Mouse (Mus musculus) hindbrain, embryonic 12.5 days (tissue): ENCODE measurements at regions not wholly inside any gene's neighbourhood (a gene's known extent, or its start where the extent isn't known, plus 50 kb on each side); places are given as distances from the start of the nearest gene placed in this dataset.

Source experiments
- ATAC-seq: fragments of 200-750 bp; cut with Nextera tagmentation; 2 replicates; pipeline ENCODE4 v1.8.0; 2017; ENCODE audit warnings: moderate TSS enrichment; ENCODE audit not compliant: low FRiP score
- H3K27ac ChIP-seq: fragments of 300-500 bp; sonication (generic); 2 replicates; pipeline ENCODE4 v1.5.1; 2016; ENCODE audit warnings: mild to moderate bottlenecking
- H3K27me3 ChIP-seq: fragments of 300-500 bp; sonication (generic); 2 replicates; pipeline ENCODE4 v1.6.1; 2016; ENCODE audit warnings: mild to moderate bottlenecking
- H3K36me3 ChIP-seq: fragments of 300-500 bp; sonication (generic); 2 replicates; pipeline ENCODE4 v1.6.1; 2016; ENCODE audit warnings: mild to moderate bottlenecking
- H3K4me1 ChIP-seq: fragments of 300-500 bp; sonication (generic); 2 replicates; pipeline ENCODE4 v1.6.1; 2016
- H3K4me2 ChIP-seq: fragments of 300-500 bp; sonication (generic); replicated peaks from 2 replicates; pipeline ENCODE4 v1.6.1; 2016; ENCODE audit warnings: mild to moderate bottlenecking
- H3K4me3 ChIP-seq: fragments of 300-500 bp; sonication (generic); 2 replicates; pipeline ENCODE4 v1.5.1; 2016; ENCODE audit warnings: mild to moderate bottlenecking
- H3K9ac ChIP-seq: fragments of 300-500 bp; sonication (generic); 2 replicates; pipeline ENCODE4 v1.6.1; 2016; ENCODE audit warnings: mild to moderate bottlenecking, moderate library complexity
- H3K9me3 ChIP-seq: fragments of 300-500 bp; sonication (generic); replicated peaks from 2 replicates; pipeline ENCODE4 v1.6.1; 2016; ENCODE audit warnings: mild to moderate bottlenecking
- WGBS: fragments of 180-500 bp; shearing (Covaris S2); methylation state at CpG from one replicate; pipeline ENCODE4 v1.1.7; 2016; 5-methylcytosine and 5-hydroxymethylcytosine counted together

DNA sequence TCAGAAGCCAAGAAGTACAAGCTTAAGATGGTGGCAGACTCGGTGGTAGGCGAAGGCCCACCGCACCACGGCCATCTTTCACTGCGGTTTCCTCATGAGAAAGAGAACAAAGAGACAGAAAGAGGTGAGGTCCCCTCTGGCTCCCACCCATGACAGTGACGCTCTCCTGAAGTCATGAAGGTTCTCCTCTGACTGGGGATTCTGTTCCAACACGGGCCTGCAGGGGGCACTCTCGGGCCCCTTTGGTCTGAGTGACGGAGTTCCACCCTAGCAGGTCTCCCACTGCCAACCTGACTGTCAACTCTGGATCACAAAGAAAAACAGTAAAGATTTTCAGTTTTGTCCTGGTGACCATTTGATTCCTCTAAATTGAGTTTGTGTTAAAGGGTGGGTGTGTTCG is 182.9 kb upstream of the Ipo5 start:
- peaks cover 8% of the 10 kb centered on the region for H3K4me1 ChIP-seq
- no peak for ATAC-seq
- WGBS, result 83% methylated on average over 10 of the region's 10 CpGs
- H3K4me2 ChIP-seq, result no peak overlapping the region
- H3K9me3 ChIP-seq, result no peaks in the 10 kb centered on the region
- H3K27ac ChIP-seq, result no peak overlapping the region
- no peaks in the 10 kb centered on the region for H3K27me3 ChIP-seq
- no peak overlapping the region for H3K9ac ChIP-seq
- H3K4me3 ChIP-seq, result no peak overlapping the region
- H3K36me3 ChIP-seq, result no peaks in the 10 kb centered on the region

DNA sequence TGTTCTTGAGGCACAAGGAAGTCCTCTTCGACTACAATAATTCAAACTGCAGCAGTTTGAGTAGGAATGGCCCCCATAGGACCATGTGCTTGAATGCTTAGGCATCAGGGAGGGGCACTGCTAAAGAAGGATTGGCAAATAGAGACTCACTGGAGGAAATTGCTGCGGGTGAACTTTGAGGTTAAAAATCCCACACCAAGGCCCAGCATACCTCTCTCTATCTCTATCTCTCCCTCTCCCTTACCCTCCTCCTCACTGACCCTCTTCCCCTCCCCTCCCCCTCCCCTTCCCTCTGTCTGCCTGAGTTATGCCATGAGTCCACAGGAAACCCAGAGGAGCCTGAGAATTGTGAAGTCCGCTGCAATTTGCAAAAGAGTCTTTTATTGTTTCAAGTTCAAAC is 180.8 kb upstream of the Ipo5 start:
- Histone ChIP-seq H3K36me3 (no peaks in the 10 kb centered on the region), H3K4me3 (no peak overlapping the region), H3K9ac (no peak overlapping the region), H3K27ac (no peak overlapping the region), H3K9me3 (no peaks in the 10 kb centered on the region), H3K27me3 (no peaks in the 10 kb centered on the region), H3K4me1 (peaks cover 8% of the 10 kb centered on the region), H3K4me2 (no peak overlapping the region)
- 54% methylated on average over 3 of the region's 3 CpGs for WGBS
- ATAC-seq, result no peak

GRCm38 (mm10) chr14:120731679-120732281 is 179.2 kb upstream of the Ipo5 start:
- Histone ChIP-seq H3K27me3 (no peaks in the 10 kb centered on the region), H3K4me3 (no peak overlapping the region), H3K9ac (no peak overlapping the region), H3K4me1 (peaks cover 8% of the 10 kb centered on the region), H3K9me3 (no peaks in the 10 kb centered on the region), H3K36me3 (no peaks in the 10 kb centered on the region), H3K4me2 (no peak overlapping the region), H3K27ac (no peak overlapping the region)
- 53% methylated on average over 7 of the region's 7 CpGs for WGBS
- no peak for ATAC-seq

DNA sequence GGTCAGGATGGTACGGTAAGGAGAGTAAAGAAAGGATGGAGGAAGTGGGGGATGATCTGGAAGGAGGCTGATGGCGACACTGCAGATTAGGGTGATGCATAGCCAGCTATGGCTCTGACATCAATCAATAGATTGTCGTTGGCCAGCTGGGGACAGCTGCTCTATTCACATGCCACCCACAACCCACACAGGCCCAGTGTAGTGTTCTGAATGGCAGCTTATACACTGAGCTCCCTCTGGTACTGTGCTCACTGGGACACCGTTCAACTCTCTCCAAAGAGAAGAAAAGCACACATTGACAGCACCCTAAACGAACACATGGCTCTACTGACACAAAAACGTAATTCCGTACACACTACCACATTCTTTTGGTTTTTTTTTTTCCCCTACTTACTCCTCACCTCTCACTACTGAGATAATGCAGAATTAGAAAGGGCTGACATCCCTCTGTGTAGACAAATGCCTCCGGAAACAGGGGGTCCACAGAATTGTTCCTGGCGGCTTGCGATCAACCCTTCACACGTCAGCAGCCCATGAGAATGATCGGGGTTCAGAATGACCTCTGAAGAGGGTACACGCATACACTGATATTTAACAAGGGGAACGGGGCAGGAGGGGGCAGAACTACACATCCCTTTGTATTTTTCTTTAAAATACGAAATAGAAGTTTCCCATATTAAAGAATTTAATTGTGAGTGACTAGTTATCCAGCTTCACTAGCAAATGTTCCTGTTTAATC is 178.5 kb upstream of the Ipo5 start:
- H3K36me3 ChIP-seq, result no peaks in the 10 kb centered on the region
- ATAC-seq, result peak; percentile 54; the same call in 1 of the 2 replicates
- peaks cover 8% of the 10 kb centered on the region for H3K4me1 ChIP-seq
- H3K27me3 ChIP-seq, result no peaks in the 10 kb centered on the region
- 68% methylated on average over 15 of the region's 15 CpGs for WGBS
- H3K9me3 ChIP-seq, result no peaks in the 10 kb centered on the region
- no peak overlapping the region for H3K9ac ChIP-seq
- no peak overlapping the region for H3K4me2 ChIP-seq
- H3K27ac ChIP-seq, result no peak overlapping the region
- no peak overlapping the region for H3K4me3 ChIP-seq

GRCm38 (mm10) chr14:120741492-120742054 is 169.5 kb upstream of the Ipo5 start:
- no peak overlapping the region for H3K27ac ChIP-seq
- H3K9me3 ChIP-seq, result no peaks in the 10 kb centered on the region
- ATAC-seq, result no peak
- H3K36me3 ChIP-seq, result no peaks in the 10 kb centered on the region
- no peak overlapping the region for H3K4me3 ChIP-seq
- WGBS, result 87% methylated on average over 5 of the region's 5 CpGs
- no peaks in the 10 kb centered on the region for H3K27me3 ChIP-seq
- no peak overlapping the region for H3K9ac ChIP-seq
- no peaks in the 10 kb centered on the region for H3K4me1 ChIP-seq
- no peak overlapping the region for H3K4me2 ChIP-seq

GRCm38 (mm10) chr14:120754011-120754410 is 157.0 kb upstream of the Ipo5 start:
- no peak overlapping the region for H3K4me3 ChIP-seq
- H3K36me3 ChIP-seq, result no peaks in the 10 kb centered on the region
- H3K4me1 ChIP-seq, result no peaks in the 10 kb centered on the region
- H3K27me3 ChIP-seq, result no peaks in the 10 kb centered on the region
- WGBS, result 82% methylated on average over 1 of the region's 1 CpGs
- ATAC-seq, result no peak
- no peak overlapping the region for H3K4me2 ChIP-seq
- H3K9me3 ChIP-seq, result no peaks in the 10 kb centered on the region
- H3K27ac ChIP-seq, result no peak overlapping the region
- no peak overlapping the region for H3K9ac ChIP-seq

DNA sequence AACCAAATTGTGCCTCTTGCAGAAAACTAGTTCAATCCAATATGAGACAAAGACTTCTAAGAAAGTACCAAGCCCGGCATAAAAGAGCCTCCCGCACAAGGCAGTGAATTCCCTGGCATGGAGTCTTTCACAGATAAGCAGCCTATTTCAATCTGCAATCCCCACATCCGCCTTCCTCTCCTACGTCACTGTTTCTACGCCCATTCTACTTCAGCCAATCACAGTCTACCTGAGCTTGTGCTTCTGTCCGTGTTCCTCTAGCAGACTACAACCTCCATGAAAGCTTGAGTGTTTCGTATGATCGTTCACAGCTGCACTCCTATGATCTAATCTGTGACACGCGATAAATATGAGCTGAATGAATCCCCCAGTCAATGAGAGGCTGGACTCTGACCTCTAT is 155.6 kb upstream of the Ipo5 start:
- H3K4me3 ChIP-seq, result no peak overlapping the region
- no peaks in the 10 kb centered on the region for H3K4me1 ChIP-seq
- H3K4me2 ChIP-seq, result no peak overlapping the region
- H3K9me3 ChIP-seq, result no peaks in the 10 kb centered on the region
- 76% methylated on average over 10 of the region's 10 CpGs for WGBS
- no peak for ATAC-seq
- no peak overlapping the region for H3K9ac ChIP-seq
- no peak overlapping the region for H3K27ac ChIP-seq
- H3K36me3 ChIP-seq, result no peaks in the 10 kb centered on the region
- no peaks in the 10 kb centered on the region for H3K27me3 ChIP-seq

- peak; percentile 38; the same call in 1 of the 2 replicates for ATAC-seq
- H3K4me2 ChIP-seq, result no peak overlapping the region
- H3K9ac ChIP-seq, result no peak overlapping the region
- H3K4me1 ChIP-seq, result 0 out of 2 replicates have a peak, but pooled peaks cover 3% of the 10 kb centered on the region
- no peak overlapping the region for H3K4me3 ChIP-seq
- no peaks in the 10 kb centered on the region for H3K27me3 ChIP-seq
- no peaks in the 10 kb centered on the region for H3K36me3 ChIP-seq
- H3K9me3 ChIP-seq, result no peaks in the 10 kb centered on the region
- no peak overlapping the region for H3K27ac ChIP-seq
- WGBS, result 64% methylated on average over 14 of the region's 14 CpGs
Measured at GRCm38 (mm10) chr14:120758200-120758830, 152.7 kb upstream of the Ipo5 start.

DNA sequence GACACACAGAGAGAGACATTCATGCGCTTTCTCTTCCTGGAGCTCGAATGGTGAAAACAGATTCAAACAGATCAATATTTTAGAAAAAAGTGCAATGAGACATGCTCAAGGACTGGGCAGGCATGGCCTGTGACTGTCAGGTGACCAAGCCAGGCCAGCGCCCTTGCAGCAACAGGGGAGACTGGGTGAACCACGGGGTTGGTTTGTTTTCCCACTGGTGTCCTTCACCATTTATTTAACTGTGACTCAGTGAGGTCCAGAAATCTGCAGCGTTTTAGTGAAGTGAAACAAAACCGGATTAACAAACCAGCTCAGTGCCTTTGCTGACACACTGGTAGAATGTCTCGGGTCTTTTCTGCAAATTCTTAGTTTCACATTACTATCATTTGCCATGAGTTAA is 148.9 kb upstream of the Ipo5 start:
- 0 out of 2 replicates have a peak, but pooled peaks cover 3% of the 10 kb centered on the region for H3K4me1 ChIP-seq
- no peaks in the 10 kb centered on the region for H3K27me3 ChIP-seq
- ATAC-seq, result no peak
- H3K4me2 ChIP-seq, result no peak overlapping the region
- no peak overlapping the region for H3K27ac ChIP-seq
- no peaks in the 10 kb centered on the region for H3K36me3 ChIP-seq
- no peak overlapping the region for H3K9ac ChIP-seq
- H3K4me3 ChIP-seq, result no peak overlapping the region
- WGBS, result 78% methylated on average over 7 of the region's 7 CpGs
- no peaks in the 10 kb centered on the region for H3K9me3 ChIP-seq

DNA sequence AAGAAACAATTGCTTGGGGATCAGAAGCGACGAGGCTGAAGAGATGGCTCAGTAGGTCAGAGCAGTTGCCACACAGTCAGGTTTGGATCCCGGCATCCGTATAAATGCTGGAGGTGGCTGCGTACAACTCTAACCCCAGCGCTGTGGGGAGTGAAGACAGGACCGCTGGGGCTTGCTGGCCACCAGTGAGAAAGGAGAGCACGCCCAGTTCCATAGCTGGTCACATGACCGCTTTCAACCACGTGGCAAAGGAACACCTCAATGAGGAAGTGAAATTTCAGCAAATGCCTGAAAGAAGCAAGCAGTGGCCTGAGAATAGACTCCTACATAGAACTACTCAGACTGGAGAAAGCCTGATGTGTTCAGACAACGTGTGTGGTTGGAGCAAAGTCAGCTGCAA is 148.3 kb upstream of the Ipo5 start:
- H3K4me3 ChIP-seq, result no peak overlapping the region
- no peaks in the 10 kb centered on the region for H3K27me3 ChIP-seq
- H3K9me3 ChIP-seq, result no peaks in the 10 kb centered on the region
- no peak overlapping the region for H3K9ac ChIP-seq
- 0 out of 2 replicates have a peak, but pooled peaks cover 3% of the 10 kb centered on the region for H3K4me1 ChIP-seq
- no peak overlapping the region for H3K27ac ChIP-seq
- H3K36me3 ChIP-seq, result no peaks in the 10 kb centered on the region
- H3K4me2 ChIP-seq, result no peak overlapping the region
- ATAC-seq, result no peak
- 75% methylated on average over 11 of the region's 11 CpGs for WGBS

DNA sequence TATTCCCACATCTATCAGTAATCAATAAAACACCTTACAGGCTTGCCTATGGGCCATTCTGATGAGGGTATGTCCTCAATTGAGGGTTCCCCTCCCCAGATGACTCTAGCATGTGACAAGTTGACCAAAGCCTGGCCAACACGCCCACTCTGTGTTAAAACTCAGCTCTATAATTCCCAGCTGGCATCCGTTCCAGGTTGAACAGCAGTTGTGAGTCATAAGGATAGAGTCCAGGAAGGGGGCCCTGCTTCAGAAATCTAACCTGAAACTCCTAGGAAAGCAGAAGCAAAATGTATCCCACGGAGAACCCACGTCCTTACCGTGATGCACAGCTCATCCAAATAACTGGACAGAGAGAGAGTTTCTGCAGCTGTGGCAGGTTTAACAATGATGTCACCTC is 147.2 kb upstream of the Ipo5 start:
- 92% methylated on average over 5 of the region's 5 CpGs for WGBS
- no peaks in the 10 kb centered on the region for H3K9me3 ChIP-seq
- no peak overlapping the region for H3K27ac ChIP-seq

DNA sequence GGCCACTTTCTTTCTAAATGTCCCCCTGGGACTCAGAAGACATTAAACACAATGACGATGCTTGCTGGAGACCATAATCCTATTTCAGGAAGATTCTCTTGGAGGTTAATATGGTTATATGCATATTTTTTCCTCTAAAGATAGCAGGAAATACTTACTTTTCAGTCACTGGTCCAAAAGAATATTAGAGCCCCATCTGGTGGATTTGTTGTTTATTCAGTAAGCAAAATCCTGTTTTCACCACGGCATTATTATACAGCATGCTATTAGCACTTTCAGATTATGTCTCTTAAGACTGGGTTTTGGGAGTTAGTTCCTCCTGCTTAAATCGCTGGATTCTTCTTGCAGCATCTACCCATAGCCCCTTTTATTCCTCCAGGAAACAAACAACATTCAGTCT is 146.6 kb upstream of the Ipo5 start:
- no peaks in the 10 kb centered on the region for H3K27me3 ChIP-seq
- no peak overlapping the region for H3K4me2 ChIP-seq
- no peak for ATAC-seq
- 78% methylated on average over 3 of the region's 3 CpGs for WGBS
- H3K27ac ChIP-seq, result no peak overlapping the region
- no peaks in the 10 kb centered on the region for H3K36me3 ChIP-seq
- H3K9ac ChIP-seq, result no peak overlapping the region
- H3K4me3 ChIP-seq, result no peak overlapping the region
- 0 out of 2 replicates have a peak, but pooled peaks cover 3% of the 10 kb centered on the region for H3K4me1 ChIP-seq
- no peaks in the 10 kb centered on the region for H3K9me3 ChIP-seq

More for the DNA sequence above, 147.2 kb upstream of the Ipo5 start:
- H3K4me1 ChIP-seq, result 0 out of 2 replicates have a peak, but pooled peaks cover 3% of the 10 kb centered on the region
- H3K36me3 ChIP-seq, result no peaks in the 10 kb centered on the region
- no peaks in the 10 kb centered on the region for H3K27me3 ChIP-seq
- ATAC-seq, result no peak
- H3K9ac ChIP-seq, result no peak overlapping the region
- H3K4me3 ChIP-seq, result no peak overlapping the region
- no peak overlapping the region for H3K4me2 ChIP-seq
